Mouse (Mus musculus) small intestine, adult 2 months (tissue): ENCODE data around the gene Fyn. TPM values are rescaled to one million over a fixed set of nuclear protein-coding genes. Genes with fewer than 3 reads are reported as not detected.

Source experiments
- H3K27ac ChIP-seq: fragments of 200-500 bp; 2 replicates; pipeline ENCODE4 v1.5.1; 2012; ENCODE audit warnings: low read depth, low read length, control low read depth, inconsistent platforms; ENCODE audit not compliant: insufficient read depth
- H3K27me3 ChIP-seq: fragments of 200-500 bp; 2 replicates; pipeline ENCODE4 v1.6.1; 2012; ENCODE audit warnings: mild to moderate bottlenecking, moderate library complexity, low read length, inconsistent platforms; ENCODE audit not compliant: control insufficient read depth, insufficient read depth
- H3K36me3 ChIP-seq: fragments of 200-500 bp; 2 replicates; pipeline ENCODE4 v1.6.1; 2012; ENCODE audit warnings: mild to moderate bottlenecking, low read length, control low read depth, inconsistent platforms; ENCODE audit not compliant: control insufficient read depth, insufficient read depth
- H3K4me1 ChIP-seq: fragments of 200-500 bp; 2 replicates; pipeline ENCODE4 v1.6.1; 2012; ENCODE audit warnings: low read length, inconsistent platforms, mixed read lengths; ENCODE audit not compliant: control insufficient read depth, insufficient read depth, insufficient read length
- H3K4me3 ChIP-seq: fragments of 200-500 bp; 2 replicates; pipeline ENCODE4 v1.5.1; 2012; ENCODE audit warnings: low read depth, mild to moderate bottlenecking, control low read depth, inconsistent platforms, low read length, moderate library complexity
- CTCF ChIP-seq: fragments of 200-500 bp; IDR thresholded peaks from 2 replicates; pipeline ENCODE4 v1.5.1; 2012; ENCODE audit warnings: low read depth, mild to moderate bottlenecking, control low read depth, inconsistent platforms, low read length, moderate library complexity, mixed read lengths; ENCODE audit not compliant: insufficient replicate concordance, insufficient read length; ENCODE audit errors: extremely low read depth
- POLR2A ChIP-seq: fragments of 200-500 bp; IDR thresholded peaks from 2 replicates; pipeline ENCODE4 v1.6.1; 2012; ENCODE audit warnings: low read depth, mild to moderate bottlenecking, control low read depth, inconsistent platforms, low read length, moderate library complexity
- WGBS: fragments of 180-500 bp; shearing (Covaris S2); methylation state at CpG from one replicate; pipeline ENCODE4 v1.1.7; 2018; 5-methylcytosine and 5-hydroxymethylcytosine counted together
- polyA plus RNA-seq: library from polyadenylated mRNA; depleted of rRNA; stranded (reverse); fragments of >200 nt; gene quantifications from 2 replicates; pipeline ENCODE4 v1.2.3, GENCODE M21; 2012

The Fyn gene
- polyA plus RNA-seq, 1 experiment: 7.3 TPM

- no peaks in the 10 kb centered on the region for H3K4me1 ChIP-seq
- no peak overlapping the region for H3K27ac ChIP-seq
- no peaks in the 10 kb centered on the region; the same call in 1 of the 2 replicates for H3K36me3 ChIP-seq
- H3K4me3 ChIP-seq: no peak overlapping the region
- TF ChIP-seq CTCF (no peak), POLR2A (no peak)
- no peaks in the 10 kb centered on the region for H3K27me3 ChIP-seq
- 69% methylated on average over 3 of the region's 3 CpGs for WGBS
Measured at GRCm38 (mm10) chr10:39559321-39559720, 190.7 kb downstream of the Fyn start.

- Histone ChIP-seq H3K4me3 (no peak overlapping the region), H3K27me3 (no peaks in the 10 kb centered on the region), H3K36me3 (peaks cover 3% of the 10 kb centered on the region), H3K4me1 (no peaks in the 10 kb centered on the region), H3K27ac (no peak overlapping the region)
- TF ChIP-seq CTCF (no peak), POLR2A (no peak)
- WGBS: 84% methylated on average over 2 of the region's 2 CpGs
Measured at GRCm38 (mm10) chr10:39562383-39562782, 193.7 kb downstream of the Fyn start.

GRCm38 (mm10) chr10:39563552-39564223, 195.0 kb downstream of the Fyn start:
- H3K4me3 ChIP-seq: no peak overlapping the region
- H3K27me3 ChIP-seq: no peaks in the 10 kb centered on the region
- peaks cover 3% of the 10 kb centered on the region for H3K36me3 ChIP-seq
- H3K4me1 ChIP-seq: no peaks in the 10 kb centered on the region
- 81% methylated on average over 24 of the region's 24 CpGs for WGBS
- TF ChIP-seq CTCF (no peak), POLR2A (no peak)
- H3K27ac ChIP-seq: no peak overlapping the region

- 60% methylated on average over 12 of the region's 12 CpGs for WGBS
- H3K4me1 ChIP-seq: no peaks in the 10 kb centered on the region
Measured at GRCm38 (mm10) chr10:39566901-39567300, 198.2 kb downstream of the Fyn start.

GRCm38 (mm10) chr10:39568991-39569390, 200.3 kb downstream of the Fyn start:
- WGBS: 77% methylated on average over 4 of the region's 4 CpGs

More at GRCm38 (mm10) chr10:39566901-39567300, 198.2 kb downstream of the Fyn start:
- TF ChIP-seq CTCF: no peak
- no peak for TF ChIP-seq POLR2A
- Histone ChIP-seq H3K27me3 (no peaks in the 10 kb centered on the region), H3K27ac (no peak overlapping the region), H3K4me3 (no peak overlapping the region), H3K36me3 (peaks cover 3% of the 10 kb centered on the region)

GRCm38 (mm10) chr10:39571011-39571410, 202.4 kb downstream of the Fyn start:
- Histone ChIP-seq H3K36me3 (no peaks in the 10 kb centered on the region), H3K27ac (no peak overlapping the region), H3K4me3 (no peak overlapping the region), H3K27me3 (no peaks in the 10 kb centered on the region), H3K4me1 (no peaks in the 10 kb centered on the region)
- 60% methylated on average over 7 of the region's 7 CpGs for WGBS
- no peak for TF ChIP-seq CTCF
- no peak for TF ChIP-seq POLR2A

More at GRCm38 (mm10) chr10:39568991-39569390, 200.3 kb downstream of the Fyn start:
- no peaks in the 10 kb centered on the region for H3K27me3 ChIP-seq
- H3K27ac ChIP-seq: no peak overlapping the region
- TF ChIP-seq CTCF (no peak), POLR2A (no peak)
- H3K4me1 ChIP-seq: no peaks in the 10 kb centered on the region
- H3K4me3 ChIP-seq: no peak overlapping the region
- peaks cover 3% of the 10 kb centered on the region; the same call in 1 of the 2 replicates for H3K36me3 ChIP-seq

GRCm38 (mm10) chr10:39572050-39572671, 203.5 kb downstream of the Fyn start:
- H3K4me1 ChIP-seq: no peaks in the 10 kb centered on the region
- no peaks in the 10 kb centered on the region for H3K27me3 ChIP-seq
- WGBS: 57% methylated on average over 9 of the region's 9 CpGs
- TF ChIP-seq POLR2A (no peak), CTCF (no peak)
- H3K4me3 ChIP-seq: no peak overlapping the region
- H3K27ac ChIP-seq: no peak overlapping the region
- H3K36me3 ChIP-seq: no peaks in the 10 kb centered on the region
